Mouse (Mus musculus) bone marrow, adult 2 months (tissue): Measurements from ENCODE around the gene Twf2.

ENCODE experiments used
- CTCF ChIP-seq: fragments of 200-500 bp; IDR thresholded peaks from 2 replicates; pipeline ENCODE4 v1.5.1; 2011; ENCODE audit warnings: low read length, control low read depth; ENCODE audit not compliant: control insufficient read depth, insufficient read depth
- POLR2A ChIP-seq: fragments of 200-500 bp; IDR thresholded peaks from 2 replicates; pipeline ENCODE4 v1.6.1; 2011; ENCODE audit warnings: low read depth, mild to moderate bottlenecking, control low read depth, low read length, borderline replicate concordance; ENCODE audit not compliant: control insufficient read depth

GRCm38 (mm10) chr9:106173363-106173762, 29.5 kb upstream of the Twf2 start:
- no peak for TF ChIP-seq POLR2A
- TF ChIP-seq CTCF = no peak
